8 mouse cellular contexts compared by ENCODE assay signal in genomic region chr6:29215881-29216501, GRCm38 (mm10). TPM values are rescaled to one million over a fixed set of nuclear protein-coding genes. Genes with fewer than 3 reads are reported as not detected.
DNase-seq lines count a peak whose midpoint lies in the region; ATAC-seq lines count a peak whose summit lies in the region.

Impdh1 (minus strand) TSS chr6:29216364.

- H3K36me3 ChIP-seq in forebrain, embryonic 11.5 days (ENCODE audit: control insufficient read depth, insufficient read depth, low read length): no peaks in the 10 kb centered on the region
- no peaks in the 10 kb centered on the region for H3K36me3 ChIP-seq in lung, embryonic 16.5 days (ENCODE audit: control insufficient read depth, insufficient read depth, low read length)

- peak; percentile 87 for DNase-seq in ES-CJ7 (ENCODE audit: low read depth, low spot score)
- DNase-seq in forebrain, embryonic 11.5 days (ENCODE audit: low spot score): peak; percentile 92
- DNase-seq in heart, postnatal 14 days: peak; percentile 80 to 83
- peak in 1 of 2 experiments; percentile 40 for DNase-seq in layer of hippocampus, adult 18-20 months (ENCODE audit: low spot score in 2 of 2)
- peak; percentile 71 for DNase-seq in ovary, postnatal 14 days (ENCODE audit: low spot score)
- DNase-seq in thymus, postnatal 36 days: peak; percentile 95 to 96

- H3K9ac ChIP-seq in forebrain, embryonic 11.5 days (ENCODE audit: low read length): peak within 1 kb of the TSS; percentile 65
- H3K9ac ChIP-seq in lung, embryonic 16.5 days (ENCODE audit: low read length): peak within 1 kb of the TSS; percentile 66

- intact Hi-C loops in heart, postnatal 14 days (cut with DNase I): loop anchor here (10.0 kb wide), 1 partner anchor 129 kb away; the partner anchor contains the start of gene Calu

- WGBS in forebrain, embryonic 11.5 days: under 1% methylated on average over 56 of the region's 56 CpGs
- WGBS in lung, embryonic 16.5 days: under 1% methylated on average over 55 of the region's 56 CpGs

- peak within 1 kb of the TSS; percentile 82 for H3K4me3 ChIP-seq in brown adipose tissue, adult 24 weeks (ENCODE audit: insufficient read depth, low read depth, low read length)
- peak within 1 kb of the TSS; percentile 67 for H3K4me3 ChIP-seq in forebrain, embryonic 11.5 days (ENCODE audit: low read depth, low read length)
- H3K4me3 ChIP-seq in lung, embryonic 16.5 days (ENCODE audit: low read length): peak within 1 kb of the TSS; percentile 58

- H3K27ac ChIP-seq in brown adipose tissue, adult 24 weeks (replicated peaks; ENCODE audit: low read depth, low read length): peak within 1 kb of the TSS; percentile 71
- H3K27ac ChIP-seq in forebrain, embryonic 11.5 days (ENCODE audit: low read depth, low read length): no peak within 1 kb of the TSS
- peak within 1 kb of the TSS; percentile 16 for H3K27ac ChIP-seq in lung, embryonic 16.5 days (ENCODE audit: low read length)

- peaks cover 26% of the 10 kb centered on the region for H3K4me1 ChIP-seq in brown adipose tissue, adult 24 weeks (ENCODE audit: control insufficient read depth, insufficient read depth, insufficient read length, low read length)
- peaks cover 26% of the 10 kb centered on the region for H3K4me1 ChIP-seq in forebrain, embryonic 11.5 days (replicated peaks; ENCODE audit: control insufficient read depth, insufficient read depth, low read length)
- peaks cover 31% of the 10 kb centered on the region for H3K4me1 ChIP-seq in lung, embryonic 16.5 days (replicated peaks; ENCODE audit: control insufficient read depth, insufficient read depth, low read length)

- ATAC-seq in forebrain, embryonic 11.5 days (replicated peaks; ENCODE audit: low FRiP score): peak; percentile 84
- peak; percentile 83 for ATAC-seq in lung, embryonic 16.5 days (ENCODE audit: low read depth)

- no peaks in the 10 kb centered on the region for H3K9me3 ChIP-seq in forebrain, embryonic 11.5 days (ENCODE audit: control insufficient read depth, low read length)
- H3K9me3 ChIP-seq in lung, embryonic 16.5 days (ENCODE audit: control insufficient read depth, low read length): no peaks in the 10 kb centered on the region

- H3K27me3 ChIP-seq in forebrain, embryonic 11.5 days (ENCODE audit: control insufficient read depth, insufficient read depth, low read length): peaks cover 21% of the 10 kb centered on the region
- peaks cover 6% of the 10 kb centered on the region; the same call in 1 of the 2 replicates for H3K27me3 ChIP-seq in lung, embryonic 16.5 days (ENCODE audit: control insufficient read depth, insufficient read depth, low read depth, low read length)

- peak within 1 kb of the TSS; percentile 96 for H3K4me2 ChIP-seq in forebrain, embryonic 11.5 days (ENCODE audit: low read depth, low read length, severe bottlenecking)
- H3K4me2 ChIP-seq in lung, embryonic 16.5 days (ENCODE audit: low read depth, low read length): peak within 1 kb of the TSS; percentile 98

RNA-seq across cellular contexts. Expression of gene Impdh1, which starts in this region (rescaled TPM):
- 68.7 and 105 TPM in 2 replicates for polyA plus RNA-seq in brown adipose tissue, adult 24 weeks (2012; ENCODE audit: insufficient read depth, insufficient read length, missing spikeins)
- 38.3 and 40.0 TPM in 2 replicates for polyA plus RNA-seq in forebrain, embryonic 11.5 days (2014; fragmentation: Nextera tagmentation; extraction: Ambion mirVana)
- total RNA-seq in heart, postnatal 14 days (2021): 10 to 100 TPM; 25.2 to 27.0 TPM
- total RNA-seq in layer of hippocampus, adult 18-20 months (2021): 10 to 100 TPM; 36.0 to 42.9 TPM
- 42.7 and 45.7 TPM in 2 replicates for polyA plus RNA-seq in lung, embryonic 16.5 days (2015; fragmentation: Nextera tagmentation; extraction: Ambion mirVana)
